Mouse (Mus musculus) ES-E14 (cell line): ENCODE measurements around the gene Gm525. TPM values are rescaled to one million over a fixed set of nuclear protein-coding genes. Genes with fewer than 3 reads are reported as not detected.

ENCODE experiments used
- DNase-seq: peaks from one replicate; pipeline ENCODE4 v3.0.0-alpha.2; 2013; ENCODE audit warnings: low read depth, low spot score
- H3K27ac ChIP-seq: 2 replicates; pipeline ENCODE4 v1.5.1; 2012; ENCODE audit warnings: low read depth, mild to moderate bottlenecking, low read length, moderate library complexity, mixed read lengths; ENCODE audit not compliant: poor library complexity, insufficient read depth, severe bottlenecking
- H3K36me3 ChIP-seq: 2 replicates; pipeline ENCODE4 v1.6.1; 2012; ENCODE audit warnings: mild to moderate bottlenecking, low read length, moderate library complexity, mixed read lengths; ENCODE audit not compliant: control insufficient read depth, poor library complexity, insufficient read depth, severe bottlenecking
- H3K4me1 ChIP-seq, 2 experiments: fragments of 150-350 bp in 1 of 2; sonication (generic) in 1 of 2; 2 replicates each; pipeline ENCODE4 v1.6.1; 2012; ENCODE audit warnings: low read length in 2 of 2, mild to moderate bottlenecking in 1 of 2, mixed read lengths in 1 of 2; ENCODE audit not compliant: control insufficient read depth in 2 of 2, insufficient read depth in 2 of 2, poor library complexity in 1 of 2
- H3K4me3 ChIP-seq, 2 experiments: fragments of 150-350 bp in 1 of 2; sonication (generic) in 1 of 2; 2 replicates each; pipeline ENCODE4 v1.5.1; 2012; ENCODE audit warnings: low read length in 2 of 2, low read depth in 1 of 2, mild to moderate bottlenecking in 1 of 2, mixed read lengths in 1 of 2; ENCODE audit not compliant: insufficient read depth in 1 of 2, poor library complexity in 1 of 2, severe bottlenecking in 1 of 2
- H3K9ac ChIP-seq: 2 replicates; pipeline ENCODE4 v1.6.1; 2012; ENCODE audit warnings: low read depth, mild to moderate bottlenecking, low read length, mixed read lengths; ENCODE audit not compliant: poor library complexity, insufficient read depth, severe bottlenecking
- H3K9me3 ChIP-seq: fragments of 150-350 bp; sonication (generic); 2 replicates; pipeline ENCODE4 v1.6.1; 2012; ENCODE audit warnings: low read depth, mild to moderate bottlenecking, low read length; ENCODE audit not compliant: control insufficient read depth, insufficient read depth
- CHD2 ChIP-seq: IDR thresholded peaks from 2 replicates; pipeline ENCODE4 v1.6.1; 2014; ENCODE audit warnings: mild to moderate bottlenecking, low read depth, low read length, inconsistent platforms
- HCFC1 ChIP-seq: IDR thresholded peaks from 2 replicates; pipeline ENCODE4 v1.6.1; 2012; ENCODE audit warnings: low read length, inconsistent platforms, borderline replicate concordance; ENCODE audit not compliant: insufficient read depth
- MAFK ChIP-seq: IDR thresholded peaks from 2 replicates; pipeline ENCODE4 v1.6.1; 2014; ENCODE audit warnings: mild to moderate bottlenecking, low read depth, low read length, inconsistent platforms; ENCODE audit not compliant: insufficient read depth
- ZC3H11A ChIP-seq: IDR thresholded peaks from 2 replicates; pipeline ENCODE4 v1.6.1; 2012; ENCODE audit warnings: low read depth, mild to moderate bottlenecking, inconsistent platforms, low read length, borderline replicate concordance
- ZNF384 ChIP-seq: IDR thresholded peaks from 2 replicates; pipeline ENCODE4 v1.6.1; 2012; ENCODE audit warnings: low read depth, low read length, inconsistent platforms
- in situ Hi-C, 2 experiments: fragments of 600-800 bp; cut with MboI; formaldehyde crosslinking; loops; one replicate each; pipeline ENCODE4 v1.15.1; 2025; ENCODE audit warnings: low sequenced_read_pairs in 2 of 2, inconsistent platforms in 1 of 2; ENCODE audit not compliant: unreplicated experiment in 2 of 2
- total RNA-seq: library from RNA; depleted of rRNA; stranded (reverse); fragments of 300-350 nt; gene quantifications from 2 replicates; pipeline ENCODE4 v1.2.3, GENCODE M21; 2012

The Gm525 gene
- total RNA-seq, 1 experiment, result 5.9 TPM

DNA sequence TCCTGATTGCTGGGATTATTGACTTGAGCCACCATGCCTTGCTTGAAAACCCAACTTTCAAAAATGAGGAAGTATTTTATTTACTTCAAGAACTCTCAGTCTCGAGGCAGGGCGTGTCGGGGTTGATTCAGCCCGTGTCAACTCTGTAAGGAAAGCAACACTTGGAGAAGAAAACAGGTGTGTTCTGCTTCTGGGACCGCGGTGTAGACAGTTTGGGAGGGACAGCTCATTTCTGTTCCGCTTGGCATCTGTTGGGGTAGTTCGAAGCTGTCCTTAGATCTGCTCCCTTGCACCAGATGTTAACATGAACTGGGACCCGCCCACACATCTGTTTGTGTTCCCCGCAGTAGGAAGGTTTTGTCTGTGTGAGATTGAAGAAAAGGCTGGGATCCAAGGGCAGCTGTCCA lies 45.7 kb upstream of the Gm525 start:
- Histone ChIP-seq H3K4me3 (no peak overlapping the region), H3K9me3 (no peaks in the 10 kb centered on the region), H3K4me1 (peaks cover 10 to 20% of the 10 kb centered on the region in 2 experiments), H3K9ac (no peak overlapping the region), H3K27ac (no peak overlapping the region), H3K36me3 (no peaks in the 10 kb centered on the region)
- DNase-seq, result no peak
- in situ Hi-C loops, result no loop called here
- TF ChIP-seq CHD2 (no peak), HCFC1 (no peak), ZC3H11A (no peak), MAFK (no peak), ZNF384 (no peak)

DNA sequence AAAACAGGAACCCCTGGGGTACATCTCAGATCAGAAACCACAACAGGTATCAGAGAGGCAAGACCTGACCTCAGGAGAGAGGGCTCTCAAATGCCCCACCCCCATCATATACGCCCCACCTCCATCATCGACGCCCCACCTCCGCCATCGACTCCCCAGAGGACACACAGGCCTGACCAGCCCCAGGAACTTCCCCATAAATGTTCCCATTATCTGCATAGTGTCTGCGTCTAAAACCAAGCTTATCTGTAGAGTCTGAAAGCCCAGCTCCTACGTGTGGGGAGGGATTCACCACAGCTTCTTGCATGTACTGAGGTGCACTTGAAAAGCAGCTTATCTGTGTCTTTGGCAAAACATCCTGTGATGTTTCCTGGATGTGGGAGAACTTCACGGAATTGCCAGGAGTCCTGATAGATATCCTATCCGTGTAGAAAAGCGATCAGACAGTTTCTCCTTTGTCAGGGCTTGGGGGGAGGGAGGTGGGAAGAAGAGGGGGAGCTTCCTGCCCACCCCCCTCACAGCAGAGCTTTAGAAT lies 44.7 kb upstream of the Gm525 start:
- Histone ChIP-seq H3K4me1 (peaks cover 10 to 19% of the 10 kb centered on the region in 2 experiments), H3K9me3 (no peaks in the 10 kb centered on the region), H3K27ac (no peak overlapping the region), H3K4me3 (0 out of 4 replicates have a peak overlapping the region, but pooled peaks of 1 of the 2 experiments have one; percentile 16), H3K36me3 (no peaks in the 10 kb centered on the region), H3K9ac (no peak overlapping the region)
- in situ Hi-C loops, result no loop called here
- TF ChIP-seq MAFK (no peak), ZC3H11A (no peak), ZNF384 (no peak), CHD2 (no peak), HCFC1 (no peak)
- DNase-seq, result no peak

DNA sequence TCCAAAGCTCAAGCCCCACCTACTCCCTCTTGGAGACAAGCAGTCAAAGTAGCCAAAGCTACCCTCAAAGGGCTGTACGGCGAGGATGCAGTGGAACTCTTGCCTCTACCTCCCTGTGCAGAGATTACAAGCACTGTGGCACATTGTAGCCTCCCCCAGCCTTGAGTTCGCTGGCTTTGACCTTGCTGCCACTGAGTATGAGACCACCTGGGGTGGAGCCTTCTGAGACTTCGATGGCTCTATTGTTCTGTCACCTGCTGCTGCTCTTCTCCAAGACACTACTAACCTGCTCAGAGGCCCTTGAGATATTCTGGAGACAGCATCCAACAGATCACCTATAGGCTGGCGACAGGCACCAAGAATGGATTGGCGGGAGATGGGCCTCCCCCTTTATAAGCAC lies 43.1 kb upstream of the Gm525 start:
- Histone ChIP-seq H3K4me3 (no peak overlapping the region), H3K27ac (no peak overlapping the region), H3K9ac (no peak overlapping the region), H3K9me3 (no peaks in the 10 kb centered on the region), H3K36me3 (no peaks in the 10 kb centered on the region), H3K4me1 (peaks cover 10 to 16% of the 10 kb centered on the region in 2 experiments)
- TF ChIP-seq CHD2 (no peak), ZNF384 (no peak), HCFC1 (no peak), MAFK (no peak), ZC3H11A (no peak)
- in situ Hi-C loops, result no loop called here
- no peak for DNase-seq

GRCm38 (mm10) chr11:89031189-89031588 lies 42.5 kb upstream of the Gm525 start:
- in situ Hi-C loops, result no loop called here
- Histone ChIP-seq H3K9ac (no peak overlapping the region), H3K4me3 (no peak overlapping the region), H3K4me1 (peaks cover 10 to 16% of the 10 kb centered on the region in 2 experiments), H3K27ac (no peak overlapping the region), H3K36me3 (no peaks in the 10 kb centered on the region), H3K9me3 (no peaks in the 10 kb centered on the region)
- no peak for DNase-seq
- TF ChIP-seq ZC3H11A, result no peak
- no peak for TF ChIP-seq CHD2
- no peak for TF ChIP-seq HCFC1
- TF ChIP-seq ZNF384, result no peak

GRCm38 (mm10) chr11:89034592-89034991 lies 39.0 kb upstream of the Gm525 start:
- Histone ChIP-seq H3K4me3 (no peak overlapping the region), H3K9me3 (no peaks in the 10 kb centered on the region), H3K36me3 (peaks cover 9% of the 10 kb centered on the region), H3K9ac (no peak overlapping the region), H3K4me1 (peaks cover 5 to 8% of the 10 kb centered on the region in 2 experiments; a peak in 3 of 4 replicates), H3K27ac (no peak overlapping the region)
- no peak for TF ChIP-seq CHD2
- TF ChIP-seq HCFC1, result no peak
- no peak for TF ChIP-seq MAFK
- TF ChIP-seq ZNF384, result no peak
- no peak for TF ChIP-seq ZC3H11A
- in situ Hi-C loops, result no loop called here
- no peak for DNase-seq
